Mouse (Mus musculus) neutrophil, adult 5-6 weeks (primary cell): ENCODE data around the gene Kirrel3. TPM values are rescaled to one million over a fixed set of nuclear protein-coding genes. Genes with fewer than 3 reads are reported as not detected.

ENCODE experiments used
- ATAC-seq: fragments of 151-379, 151-347 bp; 2 replicates; pipeline ENCODE4 v1.8.0; 2017; ENCODE audit warnings: mild to moderate bottlenecking, moderate TSS enrichment; ENCODE audit not compliant: insufficient number of reproducible peaks, poor library complexity, low FRiP score, severe bottlenecking; ENCODE audit errors: extremely low read depth
- total RNA-seq: library from RNA; stranded (forward); fragments of 200-1000 nt; gene quantifications from 2 replicates; pipeline ENCODE4 v1.2.3, GENCODE M21; 2017

Kirrel3 gene
- total RNA-seq, 1 experiment from 2014 or later = not detected

- ATAC-seq = peak; percentile 58; the same call in 1 of the 2 replicates
Measured at GRCm38 (mm10) chr9:34983513-34984462, 498.1 kb downstream of the Kirrel3 start.

GRCm38 (mm10) chr9:34986156-34986555 is 500.5 kb downstream of the Kirrel3 start:
- ATAC-seq = no peak

GRCm38 (mm10) chr9:34987422-34988148 is 501.9 kb downstream of the Kirrel3 start:
- no peak for ATAC-seq

- ATAC-seq = no peak
Measured at GRCm38 (mm10) chr9:34988683-34989082, 503.0 kb downstream of the Kirrel3 start.

- ATAC-seq = no peak
Measured at GRCm38 (mm10) chr9:34992201-34992600, 506.5 kb downstream of the Kirrel3 start.

GRCm38 (mm10) chr9:34993467-34994211 is 507.9 kb downstream of the Kirrel3 start:
- no peak for ATAC-seq

- ATAC-seq = no peak
Measured at GRCm38 (mm10) chr9:34995078-34995477, 509.4 kb downstream of the Kirrel3 start.

- no peak for ATAC-seq
Measured at GRCm38 (mm10) chr9:34995660-34996378, 510.1 kb downstream of the Kirrel3 start.

GRCm38 (mm10) chr9:34997880-34998865 is 512.5 kb downstream of the Kirrel3 start:
- ATAC-seq = no peak

- ATAC-seq = no peak
Measured at GRCm38 (mm10) chr9:35004113-35004512, 518.4 kb downstream of the Kirrel3 start.

- no peak for ATAC-seq
Measured at GRCm38 (mm10) chr9:35007697-35008341, 522.1 kb downstream of the Kirrel3 start.

GRCm38 (mm10) chr9:35016762-35017161 is 531.1 kb downstream of the Kirrel3 start:
- no peak for ATAC-seq

- ATAC-seq = no peak
Measured at GRCm38 (mm10) chr9:35017563-35017962, 531.9 kb downstream of the Kirrel3 start.

GRCm38 (mm10) chr9:35018056-35018455 is 532.4 kb downstream of the Kirrel3 start:
- ATAC-seq = no peak

GRCm38 (mm10) chr9:35019372-35019771 is 533.7 kb downstream of the Kirrel3 start:
- ATAC-seq = no peak

GRCm38 (mm10) chr9:35020015-35020653 is 534.4 kb downstream of the Kirrel3 start:
- ATAC-seq = no peak

- no peak for ATAC-seq
Measured at GRCm38 (mm10) chr9:35021744-35022143, 536.0 kb downstream of the Kirrel3 start.
